Mouse (Mus musculus) lung, postnatal 14 days (tissue): Measurements from ENCODE around the gene Zdhhc1.

Experiments
- DNase-seq: peaks from one replicate; pipeline ENCODE4 v3.0.0; 2021

Zdhhc1 gene

GRCm38 (mm10) chr8:105516018-105516645 is 19.4 kb upstream of the Zdhhc1 start:
- DNase-seq = peak; percentile 84

- DNase-seq = peak; percentile 33
Measured at GRCm38 (mm10) chr8:105514656-105515055, 18.0 kb upstream of the Zdhhc1 start.

GRCm38 (mm10) chr8:105514194-105514593 is 17.5 kb upstream of the Zdhhc1 start:
- DNase-seq = no peak

GRCm38 (mm10) chr8:105509997-105510735 is 13.5 kb upstream of the Zdhhc1 start:
- DNase-seq = no peak

GRCm38 (mm10) chr8:105508758-105509157 is 12.1 kb upstream of the Zdhhc1 start:
- no peak for DNase-seq

GRCm38 (mm10) chr8:105506977-105507376 is 10.3 kb upstream of the Zdhhc1 start:
- no peak for DNase-seq

GRCm38 (mm10) chr8:105504617-105505016 is 7.9 kb upstream of the Zdhhc1 start:
- no peak for DNase-seq

- DNase-seq = no peak
Measured at GRCm38 (mm10) chr8:105499787-105500186, 3.1 kb upstream of the Zdhhc1 start.

GRCm38 (mm10) chr8:105495350-105496302 is 1.1 kb downstream of the Zdhhc1 start:
- no peak for DNase-seq

GRCm38 (mm10) chr8:105494566-105494965 is 2.1 kb downstream of the Zdhhc1 start:
- DNase-seq = no peak

GRCm38 (mm10) chr8:105493495-105493894 is 3.2 kb downstream of the Zdhhc1 start:
- no peak for DNase-seq

GRCm38 (mm10) chr8:105489281-105489680 is 7.4 kb downstream of the Zdhhc1 start:
- DNase-seq = no peak

- no peak for DNase-seq
Measured at GRCm38 (mm10) chr8:105488082-105488481, 8.6 kb downstream of the Zdhhc1 start.

- DNase-seq = peak; percentile 75
Measured at GRCm38 (mm10) chr8:105484392-105484791, 12.3 kb downstream of the Zdhhc1 start.

GRCm38 (mm10) chr8:105484030-105484368 is 12.7 kb downstream of the Zdhhc1 start:
- DNase-seq = no peak

- peak; percentile 61 for DNase-seq
Measured at GRCm38 (mm10) chr8:105483212-105484029, 13.3 kb downstream of the Zdhhc1 start.

- DNase-seq = no peak
Measured at GRCm38 (mm10) chr8:105482123-105482522, 14.6 kb downstream of the Zdhhc1 start.

GRCm38 (mm10) chr8:105481453-105481852 is 15.2 kb downstream of the Zdhhc1 start:
- peak; percentile 59 for DNase-seq

GRCm38 (mm10) chr8:105481013-105481412 is 15.7 kb downstream of the Zdhhc1 start:
- no peak for DNase-seq

GRCm38 (mm10) chr8:105477792-105478191 is 18.9 kb downstream of the Zdhhc1 start:
- no peak for DNase-seq

GRCm38 (mm10) chr8:105476628-105477413 is 19.9 kb downstream of the Zdhhc1 start:
- peak; percentile 82 for DNase-seq

- no peak for DNase-seq
Measured at GRCm38 (mm10) chr8:105476161-105476560, 20.5 kb downstream of the Zdhhc1 start.
